Mouse (Mus musculus): ENCODE results near the gene Cdca3.
"Not testable (repeated sequence)": the region's sequence is repeated elsewhere in the genome, so short reads cannot be mapped to it uniquely, and the experiment has no call there.

Cdca3 gene

DNA sequence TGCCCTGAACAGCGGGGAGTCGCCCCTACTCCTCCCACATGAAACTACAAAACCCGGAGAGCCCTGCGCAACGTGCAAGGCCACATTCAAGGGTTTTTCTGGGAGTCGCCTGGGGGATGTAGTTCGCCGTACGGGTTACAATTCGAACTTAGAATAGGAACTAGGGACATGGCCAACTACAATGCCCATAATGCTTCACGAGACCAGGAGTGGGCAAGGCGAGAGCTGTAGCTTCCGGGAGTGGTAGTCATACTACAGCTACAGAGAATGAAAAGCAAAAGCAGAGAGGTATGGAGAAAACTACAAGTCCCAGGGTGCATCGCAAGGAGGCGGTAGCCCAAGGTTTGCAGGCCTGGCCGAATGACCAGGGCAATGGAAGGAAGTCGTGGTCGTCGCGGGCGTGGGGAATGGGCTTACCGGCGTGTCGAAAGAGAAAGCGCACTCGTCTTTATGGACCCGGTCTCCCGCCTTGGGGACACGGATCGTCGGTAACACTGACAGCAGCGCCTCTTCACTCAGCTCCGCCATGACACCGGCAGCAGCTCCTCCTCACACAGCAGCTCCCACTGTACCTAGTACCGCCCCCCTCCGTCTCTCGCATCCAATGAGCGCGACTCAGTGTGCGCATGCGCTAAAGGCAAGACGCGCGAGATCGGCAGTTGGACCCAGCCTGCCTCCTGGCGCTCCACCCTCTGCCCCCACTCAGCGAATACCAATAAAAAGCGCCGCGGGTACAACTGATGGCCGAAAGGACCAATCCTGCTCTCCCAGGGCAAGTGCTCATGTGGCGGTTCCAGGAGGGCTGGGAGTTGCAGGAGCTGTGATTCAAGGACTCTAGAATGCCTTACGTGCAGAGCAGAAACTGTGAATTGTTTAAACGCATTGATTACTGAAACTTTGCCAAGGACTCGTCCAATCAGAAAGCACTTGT lies at the start of gene Cdca3, which contains the start of gene Usp5:
Gene Cdca3, plus strand, starts transcription at position 680 of the 931 bp plus-strand sequence.
Gene Usp5, minus strand, starts transcription at position 617 of the 931 bp plus-strand sequence.
- DNase-seq, result peak; percentile 97

DNA sequence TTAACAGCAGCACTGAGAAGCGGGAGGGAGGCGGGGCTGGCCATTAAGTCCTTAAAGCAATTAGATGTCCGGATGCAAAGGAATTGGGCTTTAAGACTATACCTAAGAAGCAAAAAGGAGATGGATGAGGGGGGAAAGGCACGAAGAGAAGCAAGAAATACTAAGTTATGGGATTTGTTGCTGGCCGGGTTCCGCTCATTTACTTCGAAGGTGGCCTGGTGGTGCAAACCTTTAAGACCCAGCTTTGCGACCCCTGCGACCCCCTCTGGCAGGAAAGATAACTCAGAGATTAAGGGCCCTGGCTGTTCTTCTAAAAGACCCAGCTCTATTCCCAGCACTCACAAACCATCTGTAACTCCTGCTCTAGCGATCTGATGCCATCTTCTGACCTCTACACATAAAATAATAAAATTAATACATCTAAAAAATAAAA lies 49.3 kb upstream of the Cdca3 start:
- no peak for DNase-seq

DNA sequence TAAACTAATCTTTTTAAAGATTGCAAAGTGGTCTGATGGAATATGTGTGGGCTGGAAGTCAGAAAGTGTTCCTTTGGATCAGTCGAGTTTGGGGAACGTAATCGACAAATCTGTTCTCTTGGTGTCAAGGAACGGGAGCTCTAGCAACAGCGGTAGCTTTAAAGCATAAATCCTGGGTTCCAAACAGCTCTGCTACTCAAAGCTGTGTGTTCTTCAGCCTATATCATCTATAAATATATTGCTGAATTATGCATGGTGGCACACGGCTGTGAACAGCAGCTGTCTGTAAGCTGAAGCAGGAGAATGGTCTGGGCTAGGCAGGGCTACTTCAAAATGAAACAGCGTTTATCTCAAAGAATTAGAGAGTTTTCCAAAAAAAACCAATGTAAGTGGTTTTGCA lies 48.4 kb upstream of the Cdca3 start:
- no peak for DNase-seq

DNA sequence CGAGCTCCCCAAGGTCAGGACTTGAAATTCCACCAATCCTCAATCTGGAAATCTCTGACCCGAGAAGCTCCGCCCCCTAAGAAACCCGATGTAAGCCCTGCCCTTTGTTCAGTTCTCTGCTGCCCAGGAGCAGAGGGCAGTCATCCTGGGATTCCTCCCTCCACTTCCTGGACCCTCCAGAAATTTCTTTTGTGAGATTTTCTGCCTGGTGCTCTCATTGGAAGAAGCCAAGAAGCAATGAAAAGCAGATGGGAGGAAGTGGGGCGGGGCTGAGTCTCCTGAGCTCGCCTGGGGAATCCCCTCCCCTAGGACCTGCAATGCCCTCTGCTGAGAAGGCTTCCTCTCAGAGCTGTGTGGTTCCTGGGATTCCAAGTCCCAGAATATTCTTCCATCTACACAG lies 46.9 kb upstream of the Cdca3 start:
- DNase-seq, result peak; percentile 31

DNA sequence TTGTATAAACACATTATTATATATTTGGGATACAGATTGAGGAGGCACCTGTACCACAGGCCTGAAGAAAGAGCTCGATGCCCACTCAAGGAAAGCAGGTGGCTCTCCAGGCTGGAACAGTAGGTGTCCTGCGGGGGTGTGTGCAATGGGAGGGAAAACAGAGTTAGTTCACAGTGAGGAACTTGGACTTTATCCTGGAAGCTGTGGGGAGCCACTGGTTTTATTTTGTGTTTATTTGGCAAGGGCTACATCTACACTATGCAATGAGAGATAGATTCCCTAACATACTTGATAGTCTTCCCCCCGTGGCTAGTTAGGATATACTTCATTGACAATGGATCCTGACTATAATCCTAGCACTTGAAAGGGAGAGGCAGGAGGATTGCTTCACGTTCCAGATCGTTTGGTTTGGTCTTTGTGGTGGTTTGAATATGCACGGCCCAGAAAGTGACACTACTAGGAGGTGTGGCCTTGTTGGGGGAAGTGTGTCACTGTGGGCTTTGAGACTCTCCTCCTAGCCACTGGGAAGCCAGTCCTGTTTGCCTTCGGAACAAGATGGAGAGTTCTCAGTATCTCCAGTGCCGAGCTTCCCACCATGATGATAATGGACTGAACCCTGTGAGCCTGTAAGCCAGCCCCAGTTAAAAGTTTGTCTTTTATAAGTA lies 42.5 kb upstream of the Cdca3 start:
- DNase-seq, result no peak

DNA sequence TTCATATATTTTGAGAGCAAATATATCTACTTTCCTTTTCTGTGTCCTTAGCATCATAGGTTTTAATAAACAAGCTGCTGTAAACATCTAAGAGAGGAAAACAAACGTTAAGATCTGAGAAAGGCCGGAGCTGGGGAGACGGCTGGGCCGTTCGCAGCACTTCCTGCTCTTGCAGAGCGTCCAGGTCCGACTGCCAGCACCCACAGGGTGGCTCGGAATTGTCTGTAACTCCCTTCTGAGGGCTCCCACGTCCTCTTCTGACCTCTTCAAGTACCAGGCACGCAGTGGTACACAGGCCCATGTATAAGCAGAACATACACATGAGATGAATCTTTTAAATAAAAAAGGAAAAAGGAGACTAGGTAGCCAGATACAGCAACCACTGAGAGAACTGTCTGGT lies 41.6 kb upstream of the Cdca3 start:
- DNase-seq, result no peak

DNA sequence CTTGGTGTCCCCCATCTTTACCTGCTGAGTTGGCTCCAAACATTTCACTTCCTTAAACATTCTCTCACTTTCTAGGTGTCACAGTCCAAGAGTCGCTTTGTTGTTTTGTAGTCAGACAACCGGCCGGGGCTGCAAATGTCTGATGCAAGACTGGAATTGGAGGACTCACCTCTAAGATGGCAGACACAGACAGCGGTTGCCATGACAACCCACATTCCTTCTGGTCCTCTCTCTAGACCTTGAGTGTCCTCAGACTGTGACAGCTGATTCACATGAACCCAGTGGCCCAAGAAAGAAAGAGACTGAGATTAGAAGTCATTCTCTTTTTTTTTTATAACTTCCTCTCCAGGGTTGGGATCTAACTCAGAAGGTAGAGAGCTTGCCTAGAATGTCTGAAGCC lies 39.8 kb upstream of the Cdca3 start:
- DNase-seq, result no peak

DNA sequence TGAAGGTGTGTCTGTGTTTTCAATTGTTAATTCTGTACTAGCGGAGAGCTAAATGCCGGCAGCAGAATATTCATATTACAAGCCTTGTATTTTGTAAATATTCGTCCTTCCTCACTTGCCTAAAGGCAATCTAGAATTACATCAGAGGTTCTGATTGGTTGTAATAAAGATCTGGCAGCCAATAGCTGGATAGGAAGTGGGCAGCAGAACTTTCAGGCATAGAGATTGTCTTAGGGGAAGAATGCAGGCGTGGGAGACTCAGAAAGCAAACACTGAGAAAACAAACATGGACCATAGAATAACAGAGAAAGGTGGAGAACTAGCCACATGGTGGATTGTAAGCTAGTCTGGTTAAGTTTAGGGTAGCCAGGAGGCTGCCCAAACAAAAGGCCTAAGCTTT lies 39.2 kb upstream of the Cdca3 start:
- no peak for DNase-seq

DNA sequence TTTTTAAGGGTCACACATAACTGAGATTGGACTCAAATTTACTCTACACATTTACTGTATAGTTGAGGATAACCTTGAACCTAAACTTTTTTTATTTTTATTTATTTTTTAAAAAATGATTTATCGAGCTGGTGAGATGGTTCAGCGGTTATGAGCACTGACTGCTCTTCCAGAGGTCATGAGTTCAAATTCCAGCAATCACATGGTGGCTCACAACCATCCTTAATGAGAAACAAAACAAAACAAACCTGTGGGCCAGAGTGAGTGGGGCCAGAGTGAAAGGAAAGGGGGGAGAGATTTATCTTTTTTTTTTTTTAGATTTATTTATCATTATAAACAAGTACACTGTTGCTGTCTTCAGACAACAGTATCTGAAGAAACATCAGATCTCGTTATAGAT lies 37.4 kb upstream of the Cdca3 start:
- DNase-seq, result no peak

DNA sequence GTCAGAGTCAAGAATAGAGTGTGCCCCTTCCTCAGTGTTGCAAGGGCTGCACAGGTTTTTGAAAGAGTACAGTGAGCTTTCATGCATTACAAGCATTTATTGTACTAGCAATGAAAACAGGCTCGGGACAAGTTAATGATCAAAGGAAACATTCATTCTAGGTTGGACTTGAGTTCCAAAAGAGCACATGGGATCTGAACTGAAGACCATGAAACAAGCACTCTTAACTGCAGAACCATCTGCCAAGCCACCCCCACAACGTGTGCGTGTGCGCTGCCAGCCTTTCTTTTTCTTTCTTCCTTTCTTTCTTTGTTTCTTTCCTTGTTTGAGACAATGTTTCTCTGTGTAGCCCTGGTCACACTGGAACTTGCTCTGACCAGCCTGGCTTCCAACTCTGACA lies 33.6 kb upstream of the Cdca3 start:
- DNase-seq, result no peak

DNA sequence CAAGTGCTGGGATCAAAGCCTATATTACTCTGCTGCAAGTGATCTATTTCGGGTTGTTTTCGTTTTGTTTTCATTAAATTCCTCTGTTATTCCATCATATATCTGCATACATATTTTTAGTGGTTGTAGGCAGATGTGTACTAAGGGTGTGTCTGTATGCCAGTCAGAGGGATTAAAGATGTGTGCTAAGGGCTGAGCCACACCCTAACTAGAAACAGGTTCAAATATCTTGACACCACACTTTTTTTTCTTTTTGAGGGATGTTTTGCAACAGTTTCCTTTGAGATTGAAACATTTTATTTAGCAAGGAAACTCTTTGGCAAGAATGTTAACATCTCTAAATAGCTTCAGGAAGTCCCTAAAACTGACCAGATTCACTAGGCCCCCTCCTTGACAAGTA lies 33.1 kb upstream of the Cdca3 start:
- DNase-seq, result no peak

DNA sequence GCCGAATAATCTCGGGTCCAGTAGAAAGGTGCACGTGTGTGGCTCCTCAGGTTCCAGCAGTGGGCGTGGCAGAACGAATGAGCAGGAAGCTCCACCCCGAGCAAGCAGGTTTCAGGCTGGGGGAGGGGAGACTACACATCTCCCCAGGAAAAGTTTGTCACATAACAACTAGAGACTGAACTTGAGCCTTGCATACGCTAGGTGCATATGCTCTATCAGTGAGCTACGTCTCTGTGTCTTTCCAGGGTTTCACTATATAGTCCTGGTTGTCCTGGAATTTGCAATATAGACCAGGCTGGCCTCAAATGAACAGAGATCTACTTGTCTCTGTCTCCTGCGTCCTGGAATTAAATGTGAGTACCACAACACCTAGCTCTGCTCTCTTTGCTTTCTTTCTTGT lies 26.9 kb upstream of the Cdca3 start:
- DNase-seq, result not testable (repeated sequence)

DNA sequence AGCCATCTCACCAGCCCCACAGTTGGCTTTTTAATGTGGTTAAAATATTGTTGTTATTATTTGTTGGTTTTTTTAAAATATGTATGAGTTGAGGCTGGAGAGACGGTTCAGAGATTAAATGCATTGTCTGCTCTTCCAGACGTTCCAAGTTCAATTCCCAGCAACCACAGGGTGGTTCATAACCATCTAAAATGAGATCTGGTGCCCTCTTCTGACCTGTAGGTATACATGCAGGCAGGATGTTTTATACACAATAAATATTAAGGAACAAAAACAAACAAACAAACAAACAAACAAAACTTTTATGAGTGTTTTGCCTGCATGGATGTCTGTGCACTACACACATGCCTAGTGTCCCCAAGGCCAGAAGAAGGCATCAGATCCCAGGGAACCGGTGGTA lies 26.3 kb upstream of the Cdca3 start:
- no peak for DNase-seq

DNA sequence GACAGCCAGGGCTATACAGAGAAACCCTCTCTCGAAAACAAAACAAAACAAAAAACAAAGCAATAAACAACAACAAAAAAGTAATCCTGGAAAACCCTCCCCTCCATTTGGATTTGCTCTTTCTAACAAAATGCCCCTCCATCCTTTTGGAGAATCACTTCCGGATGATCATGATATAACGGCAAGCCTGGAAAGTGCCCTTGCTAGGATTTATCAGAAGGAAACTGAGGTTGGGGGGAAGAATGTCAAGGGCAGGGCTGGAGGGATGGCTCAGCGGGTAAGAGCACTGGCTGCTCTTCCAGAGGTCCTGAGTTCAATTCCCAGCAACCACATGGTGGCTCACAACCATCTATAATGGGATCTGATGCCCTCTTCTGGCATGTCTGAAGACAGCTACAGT lies 25.7 kb upstream of the Cdca3 start:
- not testable (repeated sequence) for DNase-seq

DNA sequence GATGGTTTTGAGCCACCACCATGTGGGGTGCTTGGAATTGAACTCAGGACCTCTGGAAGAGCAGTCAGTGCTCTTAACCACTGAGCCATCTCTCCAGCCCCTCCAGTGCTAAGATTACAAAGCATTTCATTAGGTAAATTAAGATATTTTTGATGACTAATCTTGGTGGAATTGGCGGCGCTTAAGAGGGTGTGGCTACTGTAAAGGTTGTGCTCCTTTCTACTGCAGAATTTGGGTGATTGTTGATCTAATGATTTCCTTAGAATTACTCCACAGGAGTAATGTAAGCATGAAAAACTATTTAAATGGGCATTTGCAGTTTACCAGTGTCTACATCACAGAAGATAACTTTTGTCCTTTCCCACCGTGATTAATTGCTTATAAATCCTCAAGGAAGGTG lies 25.0 kb upstream of the Cdca3 start:
- DNase-seq, result no peak

DNA sequence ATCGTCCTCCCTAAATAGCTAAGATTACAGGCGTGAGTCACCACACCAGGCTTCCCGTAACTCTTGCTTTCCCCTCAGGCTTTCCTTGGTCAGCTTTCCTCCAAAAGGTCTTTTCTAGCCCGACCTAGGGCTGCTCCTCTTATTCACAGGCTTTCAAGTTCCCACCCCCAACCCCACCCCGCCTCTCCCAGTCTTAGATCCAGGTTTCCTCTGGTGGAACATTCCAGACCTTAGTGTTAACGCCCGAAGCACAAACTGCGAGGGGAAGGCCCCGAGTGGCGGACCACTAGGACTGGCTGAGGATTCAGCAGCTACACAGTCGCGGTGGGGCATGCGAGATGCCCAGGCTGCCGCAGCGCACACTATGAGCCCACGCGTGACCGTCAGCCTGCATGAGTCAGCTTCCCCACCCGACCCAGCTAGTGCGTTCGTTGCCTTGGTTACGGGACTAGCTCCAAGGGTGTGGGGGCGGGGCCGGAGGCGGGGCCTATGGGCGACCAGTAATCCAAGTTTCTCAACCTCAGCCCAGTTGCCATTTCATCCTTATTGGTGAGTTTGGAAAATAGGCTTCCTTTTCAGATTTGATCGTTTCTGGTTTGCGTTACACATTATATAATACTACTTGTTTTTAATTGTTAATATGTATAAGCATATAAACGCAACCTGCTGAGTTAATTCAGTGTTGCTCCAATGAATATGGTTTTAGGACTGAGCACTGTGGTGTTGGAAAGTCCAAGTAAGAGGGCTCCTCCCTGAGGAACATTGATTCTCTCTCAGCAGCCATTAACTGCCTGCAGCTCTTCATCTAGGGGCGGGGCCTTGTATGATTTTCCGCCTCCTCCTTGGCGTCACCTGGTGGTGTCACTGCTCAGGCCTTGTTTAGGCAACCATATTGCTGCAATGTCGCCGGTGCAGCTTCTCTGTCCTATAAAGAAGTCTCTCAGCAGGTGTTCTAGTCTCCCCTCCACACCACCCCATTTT lies 23.7 kb upstream of the Cdca3 start:
- peak; percentile 93 for DNase-seq

DNA sequence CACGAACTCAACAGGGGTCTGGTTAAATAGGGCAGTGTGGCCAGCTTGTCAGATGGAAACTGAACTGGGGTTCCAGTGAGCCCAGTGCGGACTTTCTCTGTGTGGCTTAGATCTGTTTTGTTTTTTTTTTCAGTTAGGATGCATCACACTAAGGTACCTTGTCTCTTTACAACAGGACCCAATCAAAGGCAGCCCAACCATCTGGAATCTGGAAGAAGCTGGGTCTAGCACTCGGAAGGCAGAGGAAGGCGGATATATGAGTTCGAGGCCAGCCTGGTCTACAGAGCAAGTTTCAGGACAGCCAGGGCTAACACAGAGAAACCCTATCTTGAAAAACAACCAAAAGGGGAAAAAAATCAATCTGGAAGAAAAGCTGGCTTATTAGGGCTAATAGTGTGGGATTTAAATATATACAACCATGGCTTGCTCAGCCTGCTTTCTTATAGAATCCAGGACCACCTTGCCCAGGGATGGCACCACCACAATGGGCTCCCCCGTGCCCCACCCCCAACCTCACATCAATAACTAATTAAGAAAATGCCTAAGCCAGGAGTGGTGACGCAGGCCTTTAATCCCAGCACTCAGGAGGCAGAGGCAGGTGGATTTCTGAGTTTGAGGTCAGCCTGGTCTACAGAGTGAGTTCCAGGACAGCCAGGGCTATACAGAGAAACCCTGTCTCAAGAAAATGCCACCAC lies 22.8 kb upstream of the Cdca3 start:
- no peak for DNase-seq

DNA sequence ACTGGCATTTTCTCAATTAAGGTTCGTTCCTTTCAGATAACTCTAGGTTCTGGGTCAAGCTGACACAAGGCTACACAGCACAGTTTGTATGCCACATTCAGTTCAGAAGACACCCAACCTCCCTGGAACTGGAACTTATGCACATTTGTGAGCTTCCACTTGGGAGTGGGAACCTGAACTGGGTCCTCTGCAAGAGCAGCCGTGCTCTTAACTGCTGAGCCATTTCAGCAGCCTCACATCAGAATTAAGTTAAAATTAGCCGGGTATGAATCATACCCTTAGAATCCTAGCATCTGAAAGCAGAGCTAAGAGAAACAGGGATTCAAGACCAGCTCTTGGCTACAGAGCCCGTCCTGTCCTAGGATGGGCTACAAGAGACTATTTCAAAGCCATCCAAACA lies 22.0 kb upstream of the Cdca3 start:
- DNase-seq, result no peak

DNA sequence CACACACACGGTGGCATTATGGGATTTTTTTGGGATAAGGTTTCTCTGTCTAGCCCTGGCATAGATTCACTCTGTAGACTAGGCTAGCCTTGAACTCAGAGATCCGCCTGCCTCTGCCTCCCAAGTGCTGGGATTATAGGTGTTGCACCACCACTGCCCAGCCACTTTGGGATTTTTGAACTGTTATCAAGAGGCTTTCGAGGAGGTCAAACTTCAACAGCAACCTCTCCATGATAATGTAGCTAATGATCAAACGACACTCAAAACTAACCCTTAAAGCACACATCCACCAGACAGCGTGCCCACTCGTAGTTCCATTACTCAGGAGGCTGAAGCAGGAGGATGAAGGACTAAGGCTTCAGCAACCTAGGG lies 21.4 kb upstream of the Cdca3 start:
- DNase-seq, result no peak

DNA sequence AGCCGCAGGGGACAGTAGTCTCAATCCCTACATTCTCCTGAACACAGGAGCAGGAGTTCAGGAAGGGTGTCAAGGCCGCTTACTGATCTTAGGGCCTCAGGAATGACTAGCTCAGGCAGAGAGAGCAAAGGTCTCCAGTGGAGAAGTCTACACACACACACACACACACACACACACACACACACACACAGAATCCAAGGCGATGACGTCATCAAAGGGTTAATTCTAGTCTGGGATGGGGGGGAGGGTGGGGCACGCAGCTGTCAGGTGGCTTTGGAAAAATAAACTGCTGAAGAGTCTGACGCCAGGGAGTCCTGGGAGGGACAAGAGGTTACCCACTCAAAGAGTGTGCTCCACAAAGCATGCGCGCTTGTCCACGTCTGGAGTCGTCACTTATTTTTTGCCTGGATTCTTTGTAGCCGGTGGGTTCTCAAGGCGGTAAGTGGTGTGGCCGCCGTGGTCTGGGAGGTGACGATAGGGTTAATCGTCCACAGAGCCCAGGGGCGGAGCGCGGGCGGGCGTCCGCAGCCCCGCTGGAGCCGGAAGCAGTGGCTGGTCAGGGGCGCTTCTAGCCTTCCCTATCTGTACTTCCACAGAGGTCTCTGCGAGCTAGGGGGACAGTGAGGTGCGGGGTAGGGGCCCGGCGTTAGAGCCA lies 20.9 kb upstream of the Cdca3 start, which contains the start of gene Spsb2:
Gene Spsb2, plus strand, starts transcription at position 304 of the 655 bp plus-strand sequence.
- peak; percentile 78 for DNase-seq

DNA sequence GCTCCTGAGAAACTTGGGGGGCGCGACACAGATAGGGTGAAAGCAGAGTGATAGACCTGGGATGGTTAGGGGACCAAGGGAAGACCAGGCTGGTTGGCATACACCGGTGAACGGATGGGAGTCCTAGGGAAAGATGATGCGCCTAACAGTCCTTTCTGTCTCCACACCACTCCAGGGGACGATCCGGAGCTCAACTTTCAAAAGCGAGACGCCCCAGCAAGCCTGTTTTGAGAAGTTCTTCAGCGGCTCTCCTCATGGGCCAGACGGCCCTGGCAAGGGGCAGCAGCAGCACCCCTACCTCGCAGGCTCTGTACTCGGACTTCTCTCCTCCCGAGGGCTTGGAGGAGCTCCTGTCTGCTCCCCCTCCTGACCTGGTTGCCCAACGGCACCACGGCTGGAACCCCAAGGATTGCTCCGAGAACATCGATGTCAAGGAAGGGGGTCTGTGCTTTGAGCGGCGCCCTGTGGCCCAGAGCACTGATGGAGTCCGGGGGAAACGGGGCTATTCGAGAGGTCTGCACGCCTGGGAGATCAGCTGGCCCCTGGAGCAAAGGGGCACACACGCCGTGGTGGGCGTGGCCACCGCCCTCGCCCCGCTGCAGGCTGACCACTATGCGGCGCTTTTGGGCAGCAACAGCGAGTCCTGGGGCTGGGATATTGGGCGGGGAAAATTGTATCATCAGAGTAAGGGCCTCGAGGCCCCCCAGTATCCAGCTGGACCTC lies 20.1 kb upstream of the Cdca3 start:
- peak; percentile 86 for DNase-seq
